Mouse (Mus musculus) induced T-regulatory cell, adult 2 months (primary cell): ENCODE data around the gene Limk2.
A peak's percentile ranks its signal among the peaks of the same experiment; 100 is the strongest.

ENCODE experiments used
- DNase-seq: peaks from one replicate; pipeline ENCODE4 v3.0.0-alpha.2; 2012; ENCODE audit warnings: low read depth

Gene Limk2

GRCm38 (mm10) chr11:3408997-3409732 is at the start of gene Limk2:
Gene Limk2 (minus strand): TSS chr11:3409189.
- DNase-seq = peak; percentile 97

- no peak for DNase-seq
Observed at GRCm38 (mm10) chr11:3458428-3459104, 49.6 kb upstream of the Limk2 start.

GRCm38 (mm10) chr11:3456354-3456753 is 47.4 kb upstream of the Limk2 start:
- DNase-seq = peak; percentile 80

- no peak for DNase-seq
Observed at GRCm38 (mm10) chr11:3454506-3454905, 45.5 kb upstream of the Limk2 start.

- peak; percentile 57 for DNase-seq
Observed at GRCm38 (mm10) chr11:3453467-3453866, 44.5 kb upstream of the Limk2 start.

- DNase-seq = peak; percentile 52
Observed at GRCm38 (mm10) chr11:3452769-3453168, 43.8 kb upstream of the Limk2 start.

GRCm38 (mm10) chr11:3452167-3452639 is 43.2 kb upstream of the Limk2 start, which contains the start of gene Rnf185:
Gene Rnf185 (minus strand): TSS chr11:3452363.
- DNase-seq = peak; percentile 97

GRCm38 (mm10) chr11:3451701-3452163 is 42.7 kb upstream of the Limk2 start:
- DNase-seq = no peak

- no peak for DNase-seq
Observed at GRCm38 (mm10) chr11:3444875-3445274, 35.9 kb upstream of the Limk2 start.

GRCm38 (mm10) chr11:3443091-3443490 is 34.1 kb upstream of the Limk2 start:
- no peak for DNase-seq

GRCm38 (mm10) chr11:3442677-3443076 is 33.7 kb upstream of the Limk2 start:
- DNase-seq = no peak

GRCm38 (mm10) chr11:3441696-3442443 is 32.9 kb upstream of the Limk2 start:
- no peak for DNase-seq

GRCm38 (mm10) chr11:3437621-3438020 is 28.6 kb upstream of the Limk2 start:
- DNase-seq = no peak

- DNase-seq = no peak
Observed at GRCm38 (mm10) chr11:3433809-3434208, 24.8 kb upstream of the Limk2 start.

- no peak for DNase-seq
Observed at GRCm38 (mm10) chr11:3431976-3432603, 23.1 kb upstream of the Limk2 start.

GRCm38 (mm10) chr11:3431515-3431914 is 22.5 kb upstream of the Limk2 start:
- DNase-seq = no peak

- DNase-seq = no peak
Observed at GRCm38 (mm10) chr11:3428632-3429031, 19.6 kb upstream of the Limk2 start.

GRCm38 (mm10) chr11:3427697-3428230 is 18.8 kb upstream of the Limk2 start:
- no peak for DNase-seq

- no peak for DNase-seq
Observed at GRCm38 (mm10) chr11:3422242-3422641, 13.3 kb upstream of the Limk2 start.

- DNase-seq = no peak
Observed at GRCm38 (mm10) chr11:3418741-3419140, 9.8 kb upstream of the Limk2 start.

- DNase-seq = no peak
Observed at GRCm38 (mm10) chr11:3417795-3418194, 8.8 kb upstream of the Limk2 start.

- no peak for DNase-seq
Observed at GRCm38 (mm10) chr11:3416399-3416798, 7.4 kb upstream of the Limk2 start.
